Mouse (Mus musculus): ENCODE results near the gene Pakap.

The Pakap gene

DNA sequence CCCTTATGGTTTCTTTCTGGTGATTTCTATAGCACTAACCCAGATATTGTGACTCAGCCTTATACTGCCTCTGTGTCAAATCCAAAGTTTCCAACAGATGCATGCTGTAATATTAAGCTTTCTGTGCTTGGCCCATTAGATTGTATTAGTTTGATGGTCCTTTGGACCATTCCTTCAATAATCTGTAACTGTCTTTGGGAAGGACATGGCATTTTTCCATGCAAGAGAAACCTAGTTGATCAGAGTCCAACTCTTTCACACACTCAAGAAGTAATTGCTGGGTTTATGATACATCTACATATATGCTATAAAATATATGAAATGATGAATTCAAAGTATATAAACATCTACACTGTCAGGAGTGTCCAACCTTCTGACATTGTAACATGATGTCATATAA lies 147.9 kb downstream of the Pakap start:
- no peak for DNase-seq (ENCODE audit: low read depth, low spot score)

DNA sequence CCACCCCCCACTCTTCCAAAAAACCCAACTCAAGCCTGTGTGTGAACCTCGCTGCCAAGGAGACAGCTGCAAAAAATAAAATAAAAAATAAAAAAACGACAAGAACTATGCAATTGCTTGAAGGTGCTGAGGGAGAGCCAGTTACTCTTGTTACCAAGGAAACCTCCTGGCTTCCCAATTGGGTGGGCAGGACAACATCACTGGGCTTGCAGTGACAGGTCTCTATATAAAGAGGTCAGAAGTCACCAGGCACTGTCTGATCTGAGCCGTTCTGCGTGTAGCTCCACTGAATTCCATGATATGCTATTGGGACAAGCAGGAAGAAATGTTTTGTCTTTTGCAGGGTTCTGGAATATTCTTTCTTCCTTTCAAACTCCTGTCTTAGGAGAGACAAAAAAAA lies 148.8 kb downstream of the Pakap start:
- no peak for DNase-seq (ENCODE audit: low read depth, low spot score)

DNA sequence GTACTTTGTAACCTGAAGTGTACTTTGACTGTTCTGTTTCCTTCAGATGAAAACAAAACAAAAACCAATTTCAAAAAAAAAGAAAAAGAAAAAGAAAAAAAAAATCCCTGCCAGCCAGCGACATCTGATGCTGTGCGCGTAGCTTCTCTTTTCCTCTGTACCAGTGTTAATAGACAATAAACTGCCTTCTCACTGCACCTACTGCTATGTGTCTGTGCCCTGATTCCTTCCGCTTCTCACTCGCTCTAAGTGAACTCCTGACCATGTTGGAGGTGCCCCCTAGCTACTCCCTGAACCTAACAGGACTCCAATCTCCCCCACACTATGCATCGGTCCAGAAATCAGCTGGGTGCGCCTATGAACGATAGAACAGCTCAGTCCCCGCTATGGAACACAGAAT lies 149.4 kb downstream of the Pakap start, which contains the start of gene Akap2:
TSS of gene Akap2 (plus strand) at position 304 of the 400 bp plus-strand sequence.
- DNase-seq (ENCODE audit: low read depth, low spot score), result no peak

DNA sequence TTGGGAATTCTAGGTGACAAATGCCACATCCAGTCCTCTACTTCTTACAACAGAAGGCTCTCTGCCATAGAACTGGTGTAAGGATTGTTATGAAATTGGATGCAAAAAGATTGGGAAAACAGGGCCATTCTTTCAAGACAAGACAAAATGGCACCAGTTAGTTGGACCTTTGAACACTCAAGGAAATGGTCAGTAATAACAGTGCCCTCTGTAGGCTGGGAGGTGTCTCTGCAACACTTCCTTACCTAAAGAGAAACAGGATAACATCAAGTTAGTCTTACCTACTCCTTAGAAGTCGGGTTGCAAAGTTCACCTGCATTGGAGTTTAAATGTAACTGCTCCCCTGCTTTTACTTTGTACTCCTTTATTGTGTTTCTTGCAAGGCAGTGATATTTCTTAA lies 151.4 kb downstream of the Pakap start:
- DNase-seq (ENCODE audit: low read depth, low spot score), result no peak

DNA sequence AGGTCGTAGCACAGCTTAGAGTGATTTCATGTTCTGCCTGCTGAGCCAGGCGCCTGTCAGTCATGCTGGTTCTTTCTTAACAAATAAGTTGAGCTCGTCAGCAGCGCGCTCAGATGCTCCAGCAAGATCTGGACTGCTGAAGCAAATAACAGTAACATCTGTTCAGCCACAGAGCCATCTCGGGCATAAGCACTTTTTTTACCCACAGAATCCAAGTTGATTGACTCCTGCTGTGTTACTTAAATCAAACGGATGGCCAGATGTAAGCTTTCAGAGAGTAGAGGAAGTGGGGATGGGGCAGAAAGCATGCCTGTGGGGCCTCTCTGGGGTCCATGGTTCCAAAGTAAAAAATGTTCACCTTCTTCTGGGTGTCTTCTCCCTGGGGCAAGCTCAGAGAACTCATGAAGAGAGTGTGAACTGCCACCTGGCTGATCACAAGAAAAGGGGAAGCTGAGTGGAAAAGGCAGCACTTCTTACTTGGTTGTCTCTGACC lies 152.9 kb downstream of the Pakap start:
- no peak for DNase-seq (ENCODE audit: low read depth, low spot score)

DNA sequence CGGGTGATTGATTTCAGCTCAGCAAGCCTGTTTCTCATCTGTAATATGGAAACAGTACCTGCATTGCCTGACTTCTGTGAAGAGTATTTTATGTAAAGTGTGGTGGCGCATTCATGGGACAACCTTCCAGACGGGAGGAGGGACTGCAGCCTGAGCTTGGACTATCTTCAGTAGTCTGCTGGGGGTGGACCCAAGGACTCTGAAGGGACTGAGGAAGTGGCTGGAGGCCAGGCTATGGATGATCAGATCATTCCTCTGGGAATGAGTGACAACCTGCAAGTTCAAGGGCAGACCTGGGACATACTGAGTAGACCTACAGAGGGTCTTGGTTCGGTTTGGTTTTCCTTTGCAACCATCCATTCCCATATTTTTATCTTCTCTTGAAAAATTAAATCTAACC lies 154.3 kb downstream of the Pakap start:
- no peak for DNase-seq (ENCODE audit: low read depth, low spot score)

DNA sequence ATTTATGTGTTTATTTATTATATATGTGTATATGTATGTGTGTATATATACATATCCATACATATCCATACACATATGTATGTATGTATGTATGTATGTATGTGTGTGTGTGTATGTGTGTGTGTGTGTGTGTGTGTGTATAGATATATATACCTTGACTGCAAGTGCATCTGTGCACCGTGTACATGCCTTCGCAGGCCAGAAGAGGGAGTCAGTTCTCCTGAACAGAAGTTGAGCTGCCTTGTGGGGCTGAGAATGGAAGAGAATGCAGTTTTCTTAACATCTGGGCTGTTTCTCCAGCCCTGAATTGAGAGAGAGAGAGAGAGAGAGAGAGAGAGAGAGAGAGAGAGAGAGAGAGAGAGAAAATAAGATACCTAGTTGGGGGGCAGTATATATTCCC lies 155.7 kb downstream of the Pakap start:
- no peak for DNase-seq (ENCODE audit: low read depth, low spot score)

DNA sequence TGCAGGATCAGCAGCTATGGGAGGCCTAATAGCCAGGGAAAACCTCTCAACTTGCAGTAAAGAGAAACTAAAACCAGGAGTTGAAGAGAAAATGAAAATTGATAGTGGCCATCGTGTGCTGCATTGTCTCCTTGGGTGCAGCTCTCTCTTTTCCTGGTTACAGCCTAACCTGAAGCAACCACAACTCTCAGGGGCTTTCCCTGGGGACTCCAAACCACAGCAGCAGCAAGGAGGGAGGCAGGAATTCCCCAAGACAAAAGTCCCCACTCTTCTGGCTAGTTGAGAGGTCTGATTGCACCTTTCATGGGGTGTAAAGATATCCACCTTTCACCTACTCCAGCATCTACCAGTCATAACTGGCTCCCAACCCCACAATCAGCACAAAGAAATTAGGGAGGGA lies 157.6 kb downstream of the Pakap start:
- peak; percentile 22 for DNase-seq (ENCODE audit: low read depth, low spot score)

DNA sequence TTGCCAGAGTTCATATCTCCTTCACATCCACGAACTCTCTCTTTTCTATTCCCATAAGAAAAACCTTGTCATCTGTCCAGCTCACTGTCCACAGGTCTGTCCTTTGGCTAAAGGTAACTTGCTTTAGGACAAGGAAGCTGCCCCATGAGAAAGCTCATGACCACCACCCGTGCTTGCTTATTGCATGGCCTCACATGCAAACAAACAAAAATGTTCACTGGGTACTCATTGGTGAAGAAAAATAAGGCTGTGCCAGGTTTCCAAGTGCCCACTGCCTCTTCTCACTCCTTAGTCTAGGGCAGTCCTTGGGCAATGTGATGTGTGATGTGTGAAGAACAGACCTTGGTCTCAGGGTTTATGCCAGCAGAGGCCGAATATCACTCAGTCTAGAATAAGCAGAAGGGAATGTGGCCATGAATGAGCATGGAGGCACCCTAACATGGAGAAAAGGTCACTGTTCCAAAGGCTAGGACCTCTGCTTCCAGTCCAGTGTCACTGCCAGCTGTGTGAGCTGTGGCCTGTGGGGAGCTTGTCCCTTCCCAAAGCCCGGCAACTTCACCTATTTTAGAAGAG lies 160.7 kb downstream of the Pakap start:
- DNase-seq (ENCODE audit: low read depth, low spot score), result no peak

DNA sequence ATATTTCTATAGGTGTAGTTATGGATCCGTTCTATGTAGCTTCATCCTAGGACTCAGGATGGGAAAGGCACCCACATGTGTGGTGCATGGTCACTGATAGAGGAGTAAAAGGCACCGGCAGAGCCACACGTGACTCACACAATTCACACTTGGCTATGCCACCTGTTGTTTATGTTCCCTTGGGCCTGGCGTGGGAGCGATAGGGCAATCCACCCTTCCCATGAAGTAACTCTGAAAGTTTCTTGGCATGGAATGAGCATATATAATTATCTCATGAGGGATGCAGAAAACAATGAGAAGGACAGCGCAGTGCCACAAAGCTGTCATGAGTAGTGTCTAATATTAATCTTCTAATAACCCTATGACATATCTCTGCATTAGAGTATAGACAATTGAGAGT lies 162.1 kb downstream of the Pakap start:
- DNase-seq (ENCODE audit: low read depth, low spot score), result no peak

DNA sequence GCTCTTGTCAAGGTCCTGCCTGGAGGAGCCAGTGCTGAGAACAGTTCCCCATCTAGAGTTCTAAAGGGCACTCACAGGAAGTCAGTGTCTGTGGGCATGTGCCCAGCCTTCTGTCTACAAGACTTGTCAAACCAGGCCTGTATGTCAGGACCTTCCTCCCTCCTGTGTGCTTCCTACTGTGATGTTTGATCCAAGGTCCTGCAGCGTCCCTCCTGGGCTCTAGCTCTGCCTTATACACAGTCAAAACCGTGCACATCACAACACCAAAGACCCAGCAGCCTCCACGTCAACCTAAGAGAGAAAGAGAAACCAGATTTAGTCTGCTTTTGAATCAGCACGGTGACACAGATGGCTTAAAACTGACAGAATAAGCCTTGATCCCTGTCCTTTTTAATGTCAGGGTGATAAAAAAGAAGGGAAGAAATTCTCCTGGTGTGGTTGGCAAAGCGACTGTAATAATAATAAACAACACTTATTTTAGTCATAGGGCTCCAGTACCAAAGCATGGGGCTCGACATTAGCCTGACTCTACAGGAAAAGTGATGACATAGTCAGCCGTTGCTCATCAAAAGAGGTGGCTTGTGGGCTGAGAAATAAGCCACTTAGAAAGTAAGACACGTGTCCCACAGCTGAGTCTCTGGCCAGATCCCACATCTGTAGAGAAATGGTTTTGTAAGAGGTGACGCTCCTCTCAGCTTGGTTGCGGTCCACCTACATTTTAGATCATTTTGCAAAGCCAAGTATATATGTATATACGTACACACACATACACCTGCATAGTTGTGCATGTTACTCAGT lies 163.0 kb downstream of the Pakap start:
- DNase-seq (ENCODE audit: low read depth, low spot score), result peak; percentile 74

DNA sequence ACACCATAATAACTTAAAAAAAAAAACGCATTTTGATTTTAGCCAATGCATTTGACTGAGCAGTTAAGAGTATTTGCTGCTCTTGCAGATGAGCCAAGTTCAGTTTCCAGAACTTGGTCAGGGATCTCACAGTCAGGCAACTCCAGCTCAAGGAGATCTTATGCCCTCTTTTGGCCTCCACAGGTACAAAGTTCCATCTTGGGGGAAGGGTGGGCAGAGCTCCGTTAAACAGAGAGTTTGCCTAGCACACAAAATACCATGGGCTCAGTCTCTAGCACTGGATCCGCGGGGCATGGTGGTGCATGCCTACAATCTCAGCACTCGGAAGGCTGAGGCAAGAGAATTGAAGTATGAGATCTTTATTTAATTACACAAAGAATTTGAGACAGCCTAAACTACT lies 164.4 kb downstream of the Pakap start:
- no peak for DNase-seq (ENCODE audit: low read depth, low spot score)

DNA sequence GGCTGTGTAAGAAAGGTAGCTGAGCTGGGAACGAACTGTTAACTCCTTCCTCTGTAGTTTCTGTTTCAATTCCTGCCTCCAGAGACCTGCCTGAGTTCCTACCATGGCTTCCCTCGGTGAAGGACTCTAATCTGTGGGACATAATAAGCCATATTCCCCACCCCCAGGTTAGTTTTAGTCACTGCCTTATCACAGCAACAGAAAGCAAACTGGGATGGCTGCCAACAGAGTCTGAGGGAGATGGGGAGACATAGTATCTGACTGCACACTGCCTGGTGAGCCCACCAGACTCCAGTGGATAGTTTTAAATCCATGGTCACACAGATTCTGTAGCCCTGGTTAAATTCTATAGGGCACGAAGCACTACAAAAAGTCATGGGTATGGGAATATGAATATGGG lies 165.5 kb downstream of the Pakap start:
- DNase-seq (ENCODE audit: low read depth, low spot score), result no peak

DNA sequence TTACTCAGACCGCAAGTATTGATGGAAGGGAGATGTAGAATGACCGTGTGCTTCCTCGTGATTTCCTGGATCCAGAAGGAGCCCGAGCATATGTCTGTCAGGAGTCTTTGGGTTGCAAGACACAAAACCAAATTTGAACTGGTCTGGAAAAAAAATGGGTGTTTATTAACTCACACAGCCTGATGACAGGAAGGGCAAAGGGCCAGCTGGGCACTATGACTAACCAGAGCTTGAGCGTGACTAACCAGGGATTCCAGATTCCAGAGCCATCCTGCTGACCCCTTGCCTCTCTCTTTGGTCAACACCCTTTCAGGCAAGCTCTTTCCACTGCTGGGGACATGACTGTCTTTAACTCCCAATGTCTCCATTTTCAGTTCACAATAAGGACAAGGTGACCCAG lies 167.4 kb downstream of the Pakap start:
- DNase-seq (ENCODE audit: low read depth, low spot score), result no peak

DNA sequence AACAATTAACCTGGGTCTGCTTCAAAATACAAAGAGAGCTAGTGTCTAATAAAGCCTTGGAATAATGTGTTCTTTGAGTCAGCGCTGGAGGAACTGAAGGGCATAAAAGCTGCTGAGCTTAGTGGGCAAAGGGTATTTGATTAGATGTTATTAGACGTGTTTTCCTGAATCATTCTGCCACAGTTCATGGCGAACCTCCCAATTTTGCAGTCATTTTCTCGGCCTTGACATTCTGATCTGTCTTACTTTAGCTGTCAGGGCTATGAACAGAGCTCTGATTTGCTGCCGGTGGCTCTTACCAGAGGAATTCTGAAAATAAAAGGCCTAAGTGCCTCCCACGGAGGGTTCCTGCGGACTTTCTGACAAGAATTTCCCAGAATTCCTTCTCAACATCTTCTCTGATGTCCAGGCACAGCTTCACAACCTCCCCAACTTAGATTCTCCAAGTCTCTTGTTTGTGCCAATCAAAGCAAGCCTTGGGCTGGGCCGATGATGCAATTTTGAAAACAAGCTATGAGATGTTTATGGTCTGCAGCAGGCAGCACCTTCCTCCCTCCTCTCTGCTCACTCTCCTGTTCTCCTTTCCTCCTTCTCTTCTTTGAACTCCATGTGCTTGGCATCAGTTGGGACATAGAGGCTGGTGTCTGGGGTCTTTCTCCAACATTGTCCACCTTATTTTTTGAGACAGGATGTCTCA lies 171.0 kb downstream of the Pakap start:
- DNase-seq (ENCODE audit: low read depth, low spot score), result no peak

DNA sequence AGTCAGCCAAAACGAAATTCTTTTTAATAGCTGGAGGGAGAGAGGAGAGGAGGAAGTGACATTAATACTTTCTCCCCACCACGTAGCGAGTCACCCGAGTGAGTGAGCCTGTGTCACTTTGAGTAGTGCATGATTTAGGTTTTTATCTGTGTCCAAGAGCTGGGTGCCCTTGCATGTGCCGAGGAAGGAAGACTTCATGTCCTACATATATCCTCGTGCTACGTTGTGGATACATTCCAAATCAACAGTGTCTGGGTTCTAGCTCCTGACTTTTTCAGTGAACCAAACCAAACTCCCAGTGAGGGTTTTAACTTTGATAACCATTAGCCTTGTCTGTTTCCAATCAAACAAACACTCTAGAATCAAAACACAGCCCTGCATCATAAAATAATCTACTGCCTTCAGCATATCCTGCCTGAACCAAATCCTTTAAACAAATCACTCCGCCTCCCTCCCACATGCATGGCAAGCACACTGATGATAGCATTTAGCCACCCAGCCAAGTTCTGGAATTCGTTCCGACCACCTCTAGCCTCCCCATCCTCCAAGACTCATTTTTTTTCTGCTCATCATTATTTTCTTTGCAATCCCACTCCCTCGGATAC lies 175.4 kb downstream of the Pakap start:
- no peak for DNase-seq (ENCODE audit: low read depth, low spot score)

DNA sequence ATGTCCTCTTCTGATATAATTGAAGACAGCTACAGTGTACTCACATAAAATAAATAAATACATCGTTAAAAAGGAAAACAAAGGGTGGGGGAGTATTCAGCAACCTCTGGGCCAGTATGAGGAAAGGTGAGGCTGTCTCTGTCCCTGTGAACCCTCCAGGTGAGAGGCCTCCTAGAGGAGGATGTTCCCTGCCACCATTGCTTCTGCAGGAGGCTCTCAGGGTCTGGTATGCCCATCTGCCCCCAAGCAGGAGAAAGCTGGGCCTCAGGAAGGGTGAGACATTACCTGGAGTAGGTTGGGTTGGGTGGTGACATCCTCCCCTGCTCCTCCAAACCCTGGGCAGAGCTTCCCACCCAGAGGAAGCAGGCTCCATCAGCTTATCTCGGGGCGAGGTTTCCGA lies 182.7 kb downstream of the Pakap start:
- DNase-seq (ENCODE audit: low read depth, low spot score), result no peak

DNA sequence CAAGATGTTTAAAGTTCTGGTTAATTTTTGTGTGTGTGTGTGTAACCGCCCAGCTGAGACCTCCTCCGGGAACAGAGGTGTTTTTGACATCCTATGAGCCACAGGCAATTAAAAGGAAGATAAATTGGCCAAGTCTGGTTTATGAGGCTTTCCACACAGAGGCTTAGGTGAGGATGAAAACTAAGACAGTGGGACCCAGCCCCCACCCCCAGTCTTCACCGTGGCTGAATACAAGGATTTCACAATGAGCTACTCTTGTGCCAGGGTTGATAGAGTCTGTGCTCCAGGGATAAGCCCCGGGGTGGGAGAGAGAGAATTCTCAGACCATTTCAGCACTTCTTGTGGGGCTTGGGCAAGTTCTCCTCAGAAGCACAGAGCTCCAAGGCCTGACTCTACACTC lies 183.1 kb downstream of the Pakap start:
- DNase-seq (ENCODE audit: low read depth, low spot score), result no peak

DNA sequence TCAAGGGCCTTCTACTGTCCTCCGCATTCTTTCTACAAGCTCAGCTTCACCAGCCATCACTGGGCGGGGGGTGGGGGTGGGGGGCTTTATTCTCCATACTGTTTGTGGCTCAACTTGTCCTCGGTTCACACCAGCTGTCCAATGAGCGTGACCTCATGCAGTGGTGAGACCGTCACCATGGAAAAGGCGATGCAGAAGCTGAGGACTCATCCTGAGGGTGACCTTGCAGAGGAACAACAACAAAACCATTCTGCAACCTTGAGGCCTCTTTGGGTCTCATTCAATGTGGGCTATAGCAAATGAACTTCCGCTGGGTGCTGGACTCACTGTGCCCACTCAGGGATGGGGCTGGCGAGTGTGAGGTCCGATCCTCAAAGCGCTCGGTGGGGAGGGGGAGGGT lies 183.6 kb downstream of the Pakap start:
- DNase-seq (ENCODE audit: low read depth, low spot score), result no peak

DNA sequence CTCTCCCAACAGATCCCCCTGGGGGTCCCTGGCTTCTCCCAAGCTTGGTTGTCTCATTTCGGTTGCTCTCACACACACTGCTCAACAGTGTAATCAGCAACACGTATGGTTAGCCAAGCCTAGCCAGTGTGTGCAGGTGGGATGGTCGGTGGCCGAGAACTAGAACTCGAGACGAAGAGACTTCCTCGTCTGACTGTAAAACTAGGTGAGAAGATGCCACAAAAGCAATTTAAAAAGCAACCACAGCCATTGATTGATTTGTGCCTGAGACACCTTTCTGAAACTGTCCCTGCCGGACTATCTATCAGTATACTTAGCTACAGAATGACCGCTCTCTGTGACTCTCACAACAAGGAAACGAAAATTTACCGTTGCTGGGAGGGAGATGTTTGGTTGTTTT lies 187.1 kb downstream of the Pakap start:
- no peak for DNase-seq (ENCODE audit: low read depth, low spot score)

DNA sequence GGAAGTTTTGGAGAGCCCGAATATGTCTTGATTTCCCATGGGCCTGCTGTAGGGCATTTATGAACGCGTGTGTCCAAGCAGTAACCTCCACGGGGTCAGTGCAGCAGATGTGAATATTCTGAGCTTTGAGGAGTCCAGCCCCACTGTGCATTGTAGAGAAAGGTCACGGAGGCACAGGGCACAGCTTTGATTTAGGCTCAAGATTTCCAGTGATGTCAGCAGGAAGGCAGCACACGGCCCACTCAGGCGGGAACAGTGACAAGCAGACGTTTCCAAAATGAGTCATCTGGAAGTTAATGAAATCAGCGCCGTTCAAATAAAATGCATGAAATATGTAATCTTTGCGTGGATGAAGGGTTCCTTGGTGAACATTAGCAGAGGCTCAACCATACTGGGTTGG lies 190.0 kb downstream of the Pakap start:
- no peak for DNase-seq (ENCODE audit: low read depth, low spot score)

DNA sequence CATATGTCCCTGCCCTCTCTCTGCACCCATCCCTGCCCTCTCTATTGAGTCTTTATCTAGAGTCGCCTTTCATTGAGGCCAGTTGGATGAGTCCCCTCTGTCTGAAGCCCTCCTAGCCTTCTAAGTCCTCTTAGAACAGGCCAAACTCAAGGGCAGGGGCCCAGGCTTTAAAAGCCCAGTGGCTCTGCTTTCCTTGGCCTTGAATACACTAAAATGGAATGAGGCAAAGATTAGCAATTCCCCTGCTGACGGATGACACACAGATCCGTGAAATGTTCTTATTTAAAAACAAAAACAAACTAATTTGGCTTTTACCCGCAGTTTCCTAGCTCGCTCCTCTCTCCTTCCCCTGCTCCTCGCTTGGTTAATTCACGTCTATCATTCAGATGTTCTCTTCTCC lies 194.4 kb downstream of the Pakap start:
- no peak for DNase-seq (ENCODE audit: low read depth, low spot score)
